Mouse (Mus musculus) kidney, embryonic 14.5 days (tissue): ENCODE results near the gene 4930415O20Rik. TPM values are rescaled to one million over a fixed set of nuclear protein-coding genes. Genes with fewer than 3 reads are reported as not detected.
"Not testable (repeated sequence)": the region's sequence is repeated elsewhere in the genome, so short reads cannot be mapped to it uniquely, and the experiment has no call there.

Experiments
- ATAC-seq: fragments of 200-750 bp; cut with Nextera tagmentation; 2 replicates; pipeline ENCODE4 v1.8.0; 2017; ENCODE audit warnings: moderate number of reproducible peaks, mild to moderate bottlenecking, moderate TSS enrichment, moderate library complexity; ENCODE audit not compliant: low FRiP score, low TSS enrichment
- H3K27ac ChIP-seq: fragments of 300-500 bp; sonication (generic); 2 replicates; pipeline ENCODE4 v1.5.1; 2014; ENCODE audit warnings: low read depth, mild to moderate bottlenecking, low read length, moderate library complexity, mixed read lengths
- H3K27me3 ChIP-seq: fragments of 300-500 bp; sonication (generic); 2 replicates; pipeline ENCODE4 v1.6.1; 2014; ENCODE audit warnings: mild to moderate bottlenecking, low read length; ENCODE audit not compliant: control insufficient read depth, insufficient read depth
- H3K36me3 ChIP-seq: fragments of 300-500 bp; sonication (generic); 2 replicates; pipeline ENCODE4 v1.6.1; 2014; ENCODE audit warnings: low read length, mixed read lengths; ENCODE audit not compliant: control insufficient read depth, insufficient read depth
- H3K4me1 ChIP-seq: fragments of 300-500 bp; sonication (generic); 2 replicates; pipeline ENCODE4 v1.6.1; 2014; ENCODE audit warnings: low read length, mixed read lengths; ENCODE audit not compliant: control insufficient read depth, insufficient read depth
- H3K4me2 ChIP-seq: fragments of 300-500 bp; sonication (generic); replicated peaks from 2 replicates; pipeline ENCODE4 v1.6.1; 2014; ENCODE audit warnings: low read depth, mild to moderate bottlenecking, low read length
- H3K4me3 ChIP-seq: fragments of 300-500 bp; sonication (generic); 2 replicates; pipeline ENCODE4 v1.5.1; 2014; ENCODE audit warnings: mild to moderate bottlenecking, low read length
- H3K9ac ChIP-seq: fragments of 300-500 bp; sonication (generic); 2 replicates; pipeline ENCODE4 v1.6.1; 2014; ENCODE audit warnings: low read depth, mild to moderate bottlenecking, low read length, moderate library complexity
- H3K9me3 ChIP-seq: fragments of 300-500 bp; sonication (generic); 2 replicates; pipeline ENCODE4 v1.6.1; 2016; ENCODE audit warnings: low read length; ENCODE audit not compliant: control insufficient read depth
- WGBS: fragments of 180-500 bp; shearing (Covaris S2); extraction: QIAGEN DNeasy Blood & Tissue Kit; methylation state at CpG from one replicate; pipeline ENCODE4 v1.1.7; 2014; 5-methylcytosine and 5-hydroxymethylcytosine counted together
- polyA plus RNA-seq: library from polyadenylated mRNA; unstranded; fragments of >200 nt; fragmentation: Nextera tagmentation; extraction: Ambion mirVana; gene quantifications from 2 replicates; pipeline ENCODE4 v1.2.1, GENCODE M21; 2014

Gene 4930415O20Rik
- polyA plus RNA-seq, 1 experiment from 2014 or later, result 0.57 TPM

- Histone ChIP-seq H3K4me2 (no peak overlapping the region), H3K9ac (no peak overlapping the region), H3K9me3 (no peaks in the 10 kb centered on the region), H3K36me3 (no peaks in the 10 kb centered on the region), H3K4me1 (no peaks in the 10 kb centered on the region), H3K27me3 (no peaks in the 10 kb centered on the region), H3K4me3 (no peak overlapping the region), H3K27ac (no peak overlapping the region)
- peak; percentile 89 for ATAC-seq
- WGBS, result 48% methylated on average over 4 of the region's 5 CpGs
Observed at GRCm38 (mm10) chr15:98579795-98580464, 9.1 kb downstream of the 4930415O20Rik start.

- no peak overlapping the region for H3K27ac ChIP-seq
- H3K4me3 ChIP-seq, result no peak overlapping the region
- 80% methylated on average over 8 of the region's 8 CpGs for WGBS
- H3K4me1 ChIP-seq, result peaks cover 4% of the 10 kb centered on the region; the same call in 1 of the 2 replicates
- ATAC-seq, result no peak
- no peaks in the 10 kb centered on the region for H3K9me3 ChIP-seq
- H3K27me3 ChIP-seq, result no peaks in the 10 kb centered on the region
- no peak overlapping the region for H3K4me2 ChIP-seq
- no peaks in the 10 kb centered on the region for H3K36me3 ChIP-seq
- H3K9ac ChIP-seq, result no peak overlapping the region
Observed at GRCm38 (mm10) chr15:98582410-98582809, 11.6 kb downstream of the 4930415O20Rik start.

GRCm38 (mm10) chr15:98582996-98583395 is 12.2 kb downstream of the 4930415O20Rik start:
- no peaks in the 10 kb centered on the region for H3K36me3 ChIP-seq
- H3K9ac ChIP-seq, result no peak overlapping the region
- H3K4me2 ChIP-seq, result no peak overlapping the region
- H3K4me1 ChIP-seq, result peaks cover 4% of the 10 kb centered on the region; the same call in 1 of the 2 replicates
- no peaks in the 10 kb centered on the region for H3K27me3 ChIP-seq
- no peak for ATAC-seq
- H3K9me3 ChIP-seq, result no peaks in the 10 kb centered on the region
- H3K4me3 ChIP-seq, result no peak overlapping the region
- H3K27ac ChIP-seq, result no peak overlapping the region
- 79% methylated on average over 8 of the region's 8 CpGs for WGBS

GRCm38 (mm10) chr15:98585421-98585820 is 14.6 kb downstream of the 4930415O20Rik start:
- ATAC-seq, result no peak
- Histone ChIP-seq H3K9ac (no peak overlapping the region), H3K4me3 (no peak overlapping the region), H3K9me3 (no peaks in the 10 kb centered on the region), H3K4me2 (no peak overlapping the region), H3K27me3 (no peaks in the 10 kb centered on the region), H3K36me3 (peaks cover 12% of the 10 kb centered on the region), H3K27ac (no peak overlapping the region; the same call in 1 of the 2 replicates), H3K4me1 (peaks cover 4% of the 10 kb centered on the region; the same call in 1 of the 2 replicates)
- 25% methylated on average over 7 of the region's 7 CpGs for WGBS

- H3K36me3 ChIP-seq, result peaks cover 19% of the 10 kb centered on the region
- ATAC-seq, H3K4me2 ChIP-seq, H3K9me3 ChIP-seq, H3K4me1 ChIP-seq, H3K27ac ChIP-seq, H3K27me3 ChIP-seq, H3K9ac ChIP-seq, H3K4me3 ChIP-seq: not testable (repeated sequence)
- 82% methylated on average over 9 of the region's 9 CpGs for WGBS
Observed at GRCm38 (mm10) chr15:98586141-98586540, 15.3 kb downstream of the 4930415O20Rik start.

GRCm38 (mm10) chr15:98587751-98588150 is 16.9 kb downstream of the 4930415O20Rik start:
- WGBS, result 90% methylated on average over 11 of the region's 11 CpGs
- H3K4me1 ChIP-seq, result peaks cover 4% of the 10 kb centered on the region; the same call in 1 of the 2 replicates
- no peak overlapping the region for H3K27ac ChIP-seq
- peaks cover 35% of the 10 kb centered on the region for H3K36me3 ChIP-seq
- no peaks in the 10 kb centered on the region for H3K27me3 ChIP-seq
- no peaks in the 10 kb centered on the region for H3K9me3 ChIP-seq
- H3K9ac ChIP-seq, result no peak overlapping the region
- no peak for ATAC-seq
- no peak overlapping the region for H3K4me2 ChIP-seq
- H3K4me3 ChIP-seq, result no peak overlapping the region

GRCm38 (mm10) chr15:98589640-98590336 is 19.0 kb downstream of the 4930415O20Rik start:
- 71% methylated on average over 7 of the region's 7 CpGs for WGBS
- Histone ChIP-seq H3K36me3 (peaks cover 56% of the 10 kb centered on the region), H3K4me3 (no peak overlapping the region), H3K9me3 (no peaks in the 10 kb centered on the region), H3K27me3 (no peaks in the 10 kb centered on the region), H3K4me1 (peaks cover 4% of the 10 kb centered on the region; the same call in 1 of the 2 replicates), H3K4me2 (no peak overlapping the region), H3K27ac (no peak overlapping the region), H3K9ac (no peak overlapping the region)
- no peak for ATAC-seq

- H3K4me2 ChIP-seq, result no peak overlapping the region
- H3K4me3 ChIP-seq, result no peak overlapping the region
- H3K9ac ChIP-seq, result no peak overlapping the region
- H3K27me3 ChIP-seq, result no peaks in the 10 kb centered on the region
- ATAC-seq, result no peak
- H3K27ac ChIP-seq, result no peak overlapping the region
- peaks cover 72% of the 10 kb centered on the region for H3K36me3 ChIP-seq
- 60% methylated on average over 4 of the region's 4 CpGs for WGBS
- no peaks in the 10 kb centered on the region for H3K9me3 ChIP-seq
- H3K4me1 ChIP-seq, result no peaks in the 10 kb centered on the region
Observed at GRCm38 (mm10) chr15:98591396-98591795, 20.6 kb downstream of the 4930415O20Rik start.

GRCm38 (mm10) chr15:98594193-98594592 is 23.4 kb downstream of the 4930415O20Rik start:
- Histone ChIP-seq H3K9me3 (no peaks in the 10 kb centered on the region), H3K4me3 (no peak overlapping the region), H3K36me3 (peaks cover 93% of the 10 kb centered on the region), H3K4me2 (no peak overlapping the region), H3K27me3 (no peaks in the 10 kb centered on the region), H3K27ac (no peak overlapping the region), H3K9ac (no peak overlapping the region), H3K4me1 (no peaks in the 10 kb centered on the region)
- WGBS, result 83% methylated on average over 19 of the region's 19 CpGs
- no peak for ATAC-seq
